Mouse (Mus musculus): ENCODE measurements around the gene Ranbp9.

DNA sequence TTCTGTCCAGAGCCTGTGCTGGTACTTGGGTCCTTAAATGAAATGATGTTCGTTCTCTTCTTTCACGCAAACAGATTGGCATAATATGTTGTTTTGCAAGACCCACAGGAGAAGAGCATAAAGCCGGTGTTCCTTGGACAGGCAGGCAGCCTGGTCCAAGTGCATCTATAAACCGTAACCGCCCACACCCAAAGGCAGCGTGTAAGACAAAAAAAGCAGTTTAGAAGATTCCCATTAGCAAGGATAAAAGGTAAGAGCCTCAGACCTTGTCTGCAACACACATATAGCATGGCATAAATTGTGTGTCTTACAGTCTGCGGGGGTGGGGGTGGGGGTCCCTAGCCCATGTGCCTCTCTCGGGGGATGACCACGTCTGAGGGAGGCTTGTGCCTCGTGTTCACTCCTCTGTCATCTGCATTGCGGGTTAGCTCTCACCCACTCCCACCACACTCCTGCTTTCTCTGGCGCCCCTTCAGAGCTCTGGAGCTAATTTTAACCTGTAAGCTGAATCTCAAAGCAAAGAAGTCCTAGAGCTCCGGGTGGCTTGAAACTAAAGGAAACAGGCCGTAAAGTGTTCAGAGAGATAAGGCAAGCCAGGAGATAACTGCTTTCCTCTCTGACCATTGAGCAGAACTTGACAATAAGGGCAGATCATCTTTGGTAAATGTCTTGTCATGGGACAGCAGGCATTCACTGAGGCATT, 49.2 kb upstream of the Ranbp9 start:
- no peak for TF ChIP-seq CTCF (IDR thresholded peaks at IDR 0.05; ENCODE audit: control insufficient read depth, insufficient read depth, insufficient read length)
- TF ChIP-seq FOSL1 (IDR thresholded peaks at IDR 0.05; ENCODE audit: insufficient read depth, low read length, poor library complexity, severe bottlenecking): no peak
- TF ChIP-seq MAX (IDR thresholded peaks at IDR 0.05): no peak
- no peak for TF ChIP-seq USF1 (IDR thresholded peaks at IDR 0.05; ENCODE audit: low read depth)
- TF ChIP-seq CEBPB (IDR thresholded peaks at IDR 0.05; ENCODE audit: low read depth): no peak
- no peak for TF ChIP-seq MYOG (IDR thresholded peaks at IDR 0.05; ENCODE audit: control insufficient read depth, extremely low read depth, insufficient read length)

Measured in C2C12 (cell line).